Mouse (Mus musculus) CD4-positive, CD25-positive, alpha-beta regulatory T cell, adult 4 months (primary cell): ENCODE measurements around the gene Myo18b. TPM values are rescaled to one million over a fixed set of nuclear protein-coding genes. Genes with fewer than 3 reads are reported as not detected.

Source experiments
- ATAC-seq: one replicate; pipeline ENCODE4 v1.8.0; 2017
- polyA plus RNA-seq, 2 experiments: library from polyadenylated mRNA; unstranded; fragments of 100-300 nt; shearing (Covaris generic); gene quantifications; one replicate each; pipeline ENCODE4 v1.2.1; 2017

Myo18b gene
- polyA plus RNA-seq, 2 experiments from 2014 or later: not detected

GRCm38 (mm10) chr5:112743121-112743520 lies 153.0 kb downstream of the Myo18b start:
- no peak for ATAC-seq

DNA sequence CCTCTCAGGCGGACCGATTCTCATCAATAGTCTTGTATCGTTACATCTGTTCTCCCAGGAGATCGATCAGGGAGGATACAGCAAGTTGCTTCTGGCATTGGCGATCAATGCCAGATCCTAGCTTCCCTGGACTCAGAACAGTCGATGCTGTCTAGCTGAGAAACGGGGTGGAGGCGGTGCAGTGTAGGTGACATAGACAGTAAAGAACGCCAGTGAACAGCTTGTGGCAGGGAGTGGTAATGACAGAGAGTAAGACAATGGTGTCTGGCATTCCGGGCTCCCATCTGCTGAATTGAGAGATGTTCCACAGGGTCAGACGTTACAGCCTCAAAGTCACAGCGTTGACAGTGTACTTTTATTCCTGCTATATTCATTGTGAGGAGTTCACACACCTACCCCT lies 155.5 kb downstream of the Myo18b start:
- no peak for ATAC-seq

DNA sequence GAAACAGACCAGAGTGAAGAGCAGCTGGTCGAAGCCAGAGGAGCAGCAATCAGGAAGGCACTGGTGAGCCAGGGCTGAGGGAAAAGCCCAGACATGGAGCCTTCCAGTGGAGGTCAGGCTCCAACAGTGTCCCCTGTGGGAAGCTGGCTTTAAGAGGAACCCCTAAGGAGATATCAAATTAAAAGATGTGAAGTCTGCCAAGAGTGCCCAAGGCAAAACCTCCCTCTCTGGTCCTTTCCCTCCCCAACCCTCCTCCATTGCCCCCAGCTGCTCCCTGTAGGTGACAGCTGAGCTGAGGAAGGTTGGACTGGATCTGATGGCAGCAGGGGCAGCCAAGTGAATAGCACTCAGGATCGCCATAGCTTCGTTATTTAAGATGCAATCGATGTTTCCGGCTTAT lies 161.1 kb downstream of the Myo18b start:
- ATAC-seq: no peak

DNA sequence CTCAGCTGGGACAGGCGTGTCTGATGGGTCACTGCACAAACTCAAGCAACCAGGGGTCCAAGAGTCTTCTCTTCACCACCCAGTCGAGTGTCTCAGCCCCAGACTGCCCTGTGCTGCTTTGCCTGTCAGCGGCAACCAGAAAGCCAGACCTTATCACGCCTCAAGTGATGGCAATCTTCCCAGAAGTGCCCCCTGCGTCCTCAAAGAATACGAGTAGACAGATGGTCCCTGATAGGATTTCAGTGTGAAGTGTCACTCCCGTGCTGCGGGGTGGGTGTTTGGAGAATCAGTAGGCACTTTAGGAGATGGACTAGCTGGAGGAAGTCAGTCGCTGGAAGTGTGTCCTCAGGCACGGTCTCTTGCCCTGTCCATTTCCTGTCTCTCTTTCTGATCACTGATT lies 165.6 kb downstream of the Myo18b start:
- ATAC-seq: no peak

DNA sequence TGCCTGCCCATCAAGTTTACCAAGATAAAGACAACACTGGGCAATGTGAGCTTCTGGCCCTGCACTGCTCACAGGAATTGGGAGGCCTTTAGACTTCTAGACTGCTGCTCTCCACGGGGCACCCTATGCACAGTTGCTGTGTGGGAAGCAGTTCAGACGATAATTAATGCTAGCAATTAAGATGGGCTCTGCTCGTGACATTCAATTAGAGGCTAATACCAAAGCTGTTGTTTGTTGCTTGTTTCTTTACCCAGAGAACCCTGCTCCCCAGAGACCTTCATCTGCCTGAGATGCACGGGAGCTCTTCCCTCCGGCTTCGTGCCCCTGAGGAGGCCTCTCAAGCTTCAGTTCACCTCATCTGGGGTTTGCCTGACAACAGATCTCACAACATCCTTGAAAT lies 167.7 kb downstream of the Myo18b start:
- ATAC-seq: no peak

- ATAC-seq: no peak
Observed at GRCm38 (mm10) chr5:112718655-112719306, 177.4 kb downstream of the Myo18b start.

DNA sequence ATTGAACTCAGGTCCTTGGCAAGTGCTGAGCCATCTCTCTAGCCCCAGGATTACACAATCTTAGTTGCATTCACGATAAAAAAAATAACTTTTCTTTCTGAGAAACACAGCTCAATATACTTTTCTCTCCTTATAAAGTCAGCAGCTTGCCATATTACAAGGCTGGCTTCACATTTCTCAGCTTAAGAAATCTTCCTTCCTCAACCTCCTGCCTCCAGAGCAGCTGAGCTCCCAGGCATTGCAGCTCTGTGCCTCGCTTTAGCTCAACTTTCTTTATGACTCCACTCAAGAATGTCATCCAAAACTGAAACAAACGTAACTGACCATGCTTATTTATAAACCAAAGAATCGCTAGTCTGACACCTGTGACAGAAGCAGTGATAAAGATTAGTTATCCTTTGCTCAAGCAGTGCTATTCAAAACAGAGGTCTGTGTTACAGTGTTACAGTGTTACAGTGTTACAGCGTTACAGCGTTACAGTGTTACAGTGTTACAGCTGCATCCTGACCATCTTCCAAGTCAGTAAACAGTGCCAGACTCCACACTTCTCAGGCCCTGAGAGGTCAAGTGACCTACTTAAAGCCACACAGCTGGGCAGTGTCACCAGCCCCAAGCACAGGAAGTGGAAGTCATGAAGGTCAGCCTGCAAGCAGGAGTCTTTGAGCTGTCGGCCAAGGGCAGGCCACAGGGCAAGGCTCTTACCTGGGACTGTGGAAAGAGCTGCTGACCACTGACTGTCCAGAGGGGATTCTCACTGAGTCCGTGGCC lies 181.3 kb downstream of the Myo18b start:
- ATAC-seq: no peak

GRCm38 (mm10) chr5:112709831-112710230 lies 186.3 kb downstream of the Myo18b start:
- no peak for ATAC-seq

- ATAC-seq: no peak
Observed at GRCm38 (mm10) chr5:112708441-112708840, 187.7 kb downstream of the Myo18b start.

GRCm38 (mm10) chr5:112707478-112707877 lies 188.7 kb downstream of the Myo18b start:
- no peak for ATAC-seq

- no peak for ATAC-seq
Observed at GRCm38 (mm10) chr5:112700794-112701193, 195.4 kb downstream of the Myo18b start.

DNA sequence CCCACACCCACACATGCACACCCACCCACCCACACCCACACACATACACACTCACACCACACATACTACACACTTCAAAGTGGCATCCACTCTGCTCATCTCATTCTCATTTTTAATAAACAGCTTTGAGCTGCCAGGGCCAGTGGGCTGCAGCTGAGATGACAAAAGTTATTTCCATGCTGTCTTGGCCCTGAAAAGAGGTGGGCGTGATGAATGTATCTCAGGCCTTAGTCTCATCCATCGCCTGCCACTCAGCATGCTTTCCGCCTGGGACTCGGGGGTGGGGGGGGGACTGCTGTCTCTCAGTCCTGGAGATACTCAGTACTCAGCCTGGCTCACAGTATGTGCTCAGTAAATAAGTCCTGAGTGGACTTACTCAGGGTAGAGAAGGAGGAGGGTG lies 199.5 kb downstream of the Myo18b start:
- no peak for ATAC-seq

GRCm38 (mm10) chr5:112695254-112695711 lies 200.9 kb downstream of the Myo18b start:
- no peak for ATAC-seq

DNA sequence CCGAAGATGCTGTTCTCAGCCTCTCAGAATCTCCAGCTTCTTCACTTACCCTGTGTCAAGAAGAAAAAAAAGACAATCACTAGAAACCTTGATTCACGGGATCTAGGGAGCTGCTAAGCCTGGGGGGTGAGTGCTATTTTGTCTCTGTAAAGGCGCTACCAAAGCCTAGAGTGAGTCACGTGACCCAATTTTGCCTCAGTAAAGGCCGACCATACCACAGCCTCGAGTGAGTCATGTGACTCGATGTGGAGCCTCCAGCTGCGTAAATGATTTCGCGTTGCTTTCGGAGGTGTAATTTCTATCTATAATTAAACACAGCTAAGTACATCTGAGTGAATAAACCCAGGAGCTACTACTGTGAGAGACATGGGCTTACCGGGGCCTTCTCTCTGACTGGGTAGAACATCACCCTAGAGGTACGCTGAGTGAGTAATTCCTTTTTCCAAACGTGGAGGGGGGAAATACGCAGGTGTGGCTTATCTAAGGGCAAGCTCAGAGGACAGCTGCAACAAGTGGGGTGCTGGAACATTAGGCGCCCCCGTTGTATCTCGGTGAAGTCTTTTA lies 202.8 kb downstream of the Myo18b start:
- no peak for ATAC-seq

DNA sequence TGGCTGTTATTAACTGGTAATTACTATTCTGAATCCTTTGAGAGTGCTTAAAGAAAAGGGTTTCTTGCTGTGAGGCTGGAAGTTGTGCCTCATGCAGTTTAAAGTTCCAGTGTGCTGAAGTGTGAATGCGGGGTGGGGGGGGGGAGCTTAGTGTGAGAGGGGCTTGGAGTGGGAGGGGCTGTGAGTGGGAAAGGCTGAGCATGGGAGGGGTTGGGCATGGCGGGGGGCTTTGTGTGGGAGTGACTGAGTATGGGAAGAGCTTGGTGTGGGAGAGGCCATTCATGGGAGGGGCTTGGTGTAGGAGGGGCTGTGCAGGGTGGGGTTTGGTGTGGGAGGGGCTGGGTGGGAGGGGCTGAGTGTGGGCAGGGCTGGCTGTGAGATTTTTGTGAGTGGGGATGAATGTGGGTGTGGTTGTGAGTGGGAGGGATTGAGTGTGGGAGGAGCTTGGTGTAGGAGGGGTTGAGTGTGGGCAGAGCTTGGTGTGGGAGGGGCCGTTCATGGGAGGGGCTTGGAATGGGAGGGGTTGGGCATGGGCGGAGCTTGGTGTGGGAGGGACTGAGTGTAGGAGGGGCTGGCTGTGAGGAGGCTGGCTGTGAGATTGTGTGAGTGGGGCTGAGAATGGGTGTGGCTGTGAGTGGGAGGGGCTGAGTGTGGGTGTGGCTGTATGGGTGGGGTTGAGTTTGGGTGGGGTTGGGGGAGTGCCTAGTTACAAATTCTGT lies 208.9 kb downstream of the Myo18b start:
- no peak for ATAC-seq

DNA sequence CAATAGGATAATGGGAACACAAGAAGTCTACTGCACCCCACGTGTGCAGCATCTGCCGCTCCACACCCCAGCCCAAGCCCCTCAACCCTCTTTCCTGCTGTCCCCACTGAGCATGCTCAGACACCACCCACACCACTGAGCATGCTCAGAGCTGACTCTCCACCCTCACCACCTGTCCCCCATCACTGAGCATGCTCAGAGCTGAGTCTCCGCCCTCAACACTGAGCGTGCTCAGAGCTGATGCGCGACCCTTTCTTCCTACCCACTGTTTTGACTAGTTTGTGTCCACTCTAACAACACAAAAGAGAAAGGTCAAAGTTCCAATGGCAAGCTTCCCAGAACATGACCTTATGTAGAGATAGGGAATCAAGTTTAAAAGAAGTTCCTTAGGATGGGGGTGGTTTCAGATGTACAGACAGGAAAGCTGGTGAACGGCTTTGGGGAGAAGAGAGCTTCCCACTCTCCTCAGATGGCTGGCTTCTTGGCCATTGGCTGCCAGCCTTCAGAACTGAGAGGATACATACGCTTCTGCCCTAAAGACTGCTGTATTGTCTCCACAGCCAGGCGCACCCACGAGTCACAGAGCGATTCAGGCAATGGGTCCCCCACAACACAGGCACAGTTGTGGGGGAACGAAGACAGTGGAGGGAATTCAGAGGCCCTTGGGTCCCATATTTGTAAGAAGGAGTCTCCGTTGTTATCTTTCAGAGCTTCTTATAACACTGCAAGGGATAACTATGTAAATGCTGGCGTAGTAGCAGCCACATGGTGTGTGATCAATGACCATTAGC lies 209.7 kb downstream of the Myo18b start:
- ATAC-seq: no peak

GRCm38 (mm10) chr5:112679251-112679650 lies 216.9 kb downstream of the Myo18b start:
- no peak for ATAC-seq

DNA sequence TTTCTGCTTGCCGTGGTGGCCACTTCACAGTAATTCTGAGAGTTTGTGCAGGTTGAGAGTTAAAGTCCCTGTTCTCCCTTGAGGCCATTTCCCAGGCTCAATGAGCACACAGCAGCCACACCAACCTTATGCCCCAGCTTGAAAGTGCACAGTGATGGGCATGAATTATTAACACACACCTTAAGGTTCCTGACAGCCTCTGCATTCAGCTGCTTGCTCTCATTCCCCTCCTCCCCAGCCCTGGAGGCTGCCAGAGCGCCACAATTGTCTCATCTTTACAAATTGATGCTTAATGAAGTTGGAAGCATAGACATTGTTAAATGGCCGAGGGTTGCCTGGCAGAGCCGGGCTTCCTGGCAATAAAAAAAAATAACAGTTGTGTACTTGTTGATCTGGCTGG lies 218.0 kb downstream of the Myo18b start:
- ATAC-seq: no peak

DNA sequence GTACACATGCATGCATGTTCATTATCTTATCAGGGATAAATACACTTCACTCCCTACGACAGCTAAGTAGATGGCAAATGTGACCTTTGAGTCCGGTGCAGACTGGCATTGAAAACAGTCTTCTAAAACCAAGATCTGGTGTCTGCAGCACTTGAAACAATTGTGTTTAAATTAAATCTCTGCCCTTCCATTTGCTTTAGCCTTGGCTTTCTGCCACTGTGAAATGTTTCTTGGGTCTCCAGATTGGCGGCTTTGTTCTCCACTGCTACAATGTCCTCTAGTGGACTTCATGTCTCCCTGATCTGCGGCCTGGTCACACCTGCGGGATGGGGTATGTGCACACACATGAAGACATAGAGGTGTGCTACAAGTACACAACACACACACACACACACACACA lies 221.4 kb downstream of the Myo18b start:
- no peak for ATAC-seq

DNA sequence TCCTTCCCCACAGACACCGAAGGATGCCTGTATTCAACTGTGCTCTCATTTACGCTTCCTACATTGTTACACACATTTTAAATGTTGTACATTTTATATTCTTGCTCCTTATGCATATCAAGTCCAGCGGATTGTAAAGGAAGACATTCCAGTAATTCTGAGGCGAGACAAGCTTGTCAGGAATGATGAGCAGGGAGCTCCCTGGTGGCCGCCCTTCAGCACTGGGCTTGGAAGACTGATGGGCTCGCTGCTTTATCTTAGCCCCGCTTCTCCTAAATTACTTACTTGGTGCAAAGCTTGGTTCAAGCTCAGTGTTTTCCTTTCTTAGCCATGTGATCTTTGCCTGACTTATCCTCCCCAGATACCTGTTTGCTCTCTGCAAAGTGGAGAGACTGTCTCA lies 223.7 kb downstream of the Myo18b start:
- no peak for ATAC-seq

DNA sequence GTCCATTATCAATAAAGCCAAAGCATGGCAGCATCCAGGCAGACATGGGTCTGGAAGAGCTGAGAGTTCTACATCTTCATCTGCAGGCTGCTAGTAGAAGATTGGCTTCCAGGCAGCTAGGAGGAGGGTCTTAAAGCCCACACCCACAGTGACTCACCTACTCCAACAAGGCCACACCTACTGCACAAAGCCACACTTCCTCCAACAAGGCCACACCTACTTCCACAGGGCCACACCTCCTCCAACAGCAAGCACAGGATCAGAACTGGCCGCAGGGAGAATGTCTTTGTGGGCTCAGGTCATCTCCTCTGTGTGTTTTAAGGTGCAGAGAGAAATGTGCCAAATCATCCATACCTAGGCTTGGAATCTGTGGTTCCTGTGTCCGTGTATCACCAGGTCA lies 224.2 kb downstream of the Myo18b start:
- no peak for ATAC-seq

- no peak for ATAC-seq
Observed at GRCm38 (mm10) chr5:112667153-112667552, 229.0 kb downstream of the Myo18b start.
